Mouse (Mus musculus) layer of hippocampus, adult 11-12 months (tissue): ENCODE measurements around the gene Tmem211.
A peak's percentile ranks its signal among the peaks of the same experiment; 100 is the strongest.

Experiments
- DNase-seq: peaks from one replicate; pipeline ENCODE4 v3.0.0; 2022; ENCODE audit warnings: low spot score

The Tmem211 gene

GRCm38 (mm10) chr5:113280138-113280856, 53.6 kb downstream of the Tmem211 start:
- no peak for DNase-seq

GRCm38 (mm10) chr5:113281557-113281956, 54.8 kb downstream of the Tmem211 start:
- no peak for DNase-seq

GRCm38 (mm10) chr5:113283726-113284125, 57.0 kb downstream of the Tmem211 start:
- DNase-seq: no peak

GRCm38 (mm10) chr5:113285541-113285940, 58.8 kb downstream of the Tmem211 start:
- no peak for DNase-seq

GRCm38 (mm10) chr5:113286048-113286447, 59.3 kb downstream of the Tmem211 start:
- no peak for DNase-seq

- peak; percentile 61 for DNase-seq
These were observed 60.1 kb downstream of the Tmem211 start for GRCm38 (mm10) chr5:113286591-113287520.

- no peak for DNase-seq
These were observed 61.1 kb downstream of the Tmem211 start for GRCm38 (mm10) chr5:113287762-113288161.

- DNase-seq: no peak
These were observed 61.8 kb downstream of the Tmem211 start for GRCm38 (mm10) chr5:113288490-113288889.
